Mouse (Mus musculus): ENCODE measurements at regions not wholly inside any gene's neighbourhood (a gene's known extent, or its start where the extent isn't known, plus 50 kb on each side); places are given as distances from the start of the nearest gene placed in this dataset.

DNA sequence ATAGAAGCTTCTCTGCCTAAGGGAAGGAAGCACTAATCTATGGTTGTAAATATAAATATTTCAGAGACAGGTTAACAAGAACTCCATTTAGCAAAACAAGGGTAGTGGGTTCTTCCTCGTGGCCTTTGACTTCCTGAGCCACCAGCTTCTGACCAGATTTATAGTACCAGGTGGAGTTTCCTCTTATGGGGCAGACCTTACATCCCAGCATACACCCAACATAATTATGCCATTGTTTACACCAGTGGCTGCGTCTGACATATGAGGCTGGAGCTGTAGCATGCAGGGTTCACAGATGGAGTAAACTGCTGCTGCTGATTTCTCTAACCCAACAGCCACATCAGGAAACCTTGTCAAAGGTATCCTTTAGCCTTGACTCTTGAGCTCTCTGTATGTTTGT lies 75.5 kb downstream of the Trib2 start:
- DNase-seq (ENCODE audit: low read depth, low spot score), result no peak
- no peak overlapping the region for H3K9ac ChIP-seq (ENCODE audit: insufficient read depth, low read depth, low read length, poor library complexity, severe bottlenecking)
- no peaks in the 10 kb centered on the region for H3K36me3 ChIP-seq (ENCODE audit: control insufficient read depth, insufficient read depth, low read length, poor library complexity, severe bottlenecking)
- H3K4me1 ChIP-seq (ENCODE audit: control insufficient read depth in 2 of 2, insufficient read depth in 2 of 2, low read length in 2 of 2, poor library complexity in 1 of 2), result no peaks in the 10 kb centered on the region
- no peaks in the 10 kb centered on the region for H3K9me3 ChIP-seq (ENCODE audit: control insufficient read depth, insufficient read depth, low read depth, low read length)
- in situ Hi-C loops (cut with MboI; ENCODE audit: low sequenced_read_pairs in 2 of 2, unreplicated experiment in 2 of 2), result no loop called here
- no peak for TF ChIP-seq ZNF384 (IDR thresholded peaks at IDR 0.05; ENCODE audit: low read depth, low read length)
- no peak overlapping the region for H3K4me3 ChIP-seq (ENCODE audit: insufficient read depth in 1 of 2, low read depth in 1 of 2, low read length in 2 of 2, poor library complexity in 1 of 2, severe bottlenecking in 1 of 2)
- no peak overlapping the region for H3K27ac ChIP-seq (ENCODE audit: insufficient read depth, low read depth, low read length, poor library complexity, severe bottlenecking)

DNA sequence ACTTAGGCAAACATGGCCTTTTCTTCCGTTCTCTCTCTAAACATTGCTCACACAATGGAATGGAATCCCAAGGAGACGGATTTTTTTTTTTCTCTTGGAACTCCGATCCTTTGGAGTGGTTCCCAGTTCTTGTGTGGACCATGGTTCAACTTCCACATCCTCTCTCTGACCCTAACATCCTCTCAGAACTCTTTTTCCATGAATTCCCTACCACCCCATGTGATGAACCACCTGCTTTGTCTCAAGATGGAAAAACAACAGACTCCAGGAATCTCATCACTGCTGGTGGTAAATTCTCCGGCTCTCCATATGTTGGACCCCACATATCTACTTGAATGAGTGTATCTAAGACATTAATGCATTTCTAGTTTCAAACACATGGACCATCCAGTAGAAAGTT lies 77.7 kb downstream of the Trib2 start:
- no peak overlapping the region for H3K27ac ChIP-seq (ENCODE audit: insufficient read depth, low read depth, low read length, poor library complexity, severe bottlenecking)
- H3K9me3 ChIP-seq (ENCODE audit: control insufficient read depth, insufficient read depth, low read depth, low read length), result no peaks in the 10 kb centered on the region
- no peak overlapping the region for H3K9ac ChIP-seq (ENCODE audit: insufficient read depth, low read depth, low read length, poor library complexity, severe bottlenecking)
- no peaks in the 10 kb centered on the region for H3K4me1 ChIP-seq (ENCODE audit: control insufficient read depth in 2 of 2, insufficient read depth in 2 of 2, low read length in 2 of 2, poor library complexity in 1 of 2)
- no peak for DNase-seq (ENCODE audit: low read depth, low spot score)
- no peak for TF ChIP-seq MAFK (IDR thresholded peaks at IDR 0.05; ENCODE audit: insufficient read depth, low read depth, low read length)
- TF ChIP-seq ZC3H11A (IDR thresholded peaks at IDR 0.05; ENCODE audit: borderline replicate concordance, low read depth, low read length), result no peak
- no peak for TF ChIP-seq HCFC1 (IDR thresholded peaks at IDR 0.05; ENCODE audit: borderline replicate concordance, insufficient read depth, low read length)
- no peak for TF ChIP-seq CHD2 (IDR thresholded peaks at IDR 0.05; ENCODE audit: low read depth, low read length)
- TF ChIP-seq ZNF384 (IDR thresholded peaks at IDR 0.05; ENCODE audit: low read depth, low read length), result no peak
- in situ Hi-C loops (cut with MboI; ENCODE audit: low sequenced_read_pairs in 2 of 2, unreplicated experiment in 2 of 2), result no loop called here
- H3K36me3 ChIP-seq (ENCODE audit: control insufficient read depth, insufficient read depth, low read length, poor library complexity, severe bottlenecking), result no peaks in the 10 kb centered on the region
- no peak overlapping the region for H3K4me3 ChIP-seq (ENCODE audit: insufficient read depth in 1 of 2, low read depth in 1 of 2, low read length in 2 of 2, poor library complexity in 1 of 2, severe bottlenecking in 1 of 2)

DNA sequence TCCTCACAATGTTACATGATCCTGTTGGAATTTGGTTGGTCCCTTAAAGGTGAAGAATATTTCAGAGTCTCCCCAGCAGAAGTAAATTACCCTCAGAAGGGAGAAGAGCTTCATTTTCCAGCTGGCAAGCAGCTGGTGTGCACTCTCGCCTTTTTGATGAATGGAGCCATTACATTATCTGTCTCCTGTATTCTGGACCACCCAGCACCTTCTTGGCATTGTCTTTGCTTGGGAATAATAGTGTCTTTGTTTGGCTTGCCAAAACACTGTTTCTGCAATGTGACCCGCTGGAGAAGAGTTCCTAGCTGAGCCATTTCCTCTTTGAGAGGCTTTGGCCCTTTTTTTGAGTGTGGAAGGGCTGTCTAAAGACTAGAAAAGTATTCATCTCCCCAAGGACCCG lies 85.5 kb downstream of the Trib2 start:
- no peak for DNase-seq (ENCODE audit: low read depth, low spot score)
- TF ChIP-seq MAFK (IDR thresholded peaks at IDR 0.05; ENCODE audit: insufficient read depth, low read depth, low read length), result no peak
- TF ChIP-seq ZC3H11A (IDR thresholded peaks at IDR 0.05; ENCODE audit: borderline replicate concordance, low read depth, low read length), result no peak
- TF ChIP-seq HCFC1 (IDR thresholded peaks at IDR 0.05; ENCODE audit: borderline replicate concordance, insufficient read depth, low read length), result no peak
- TF ChIP-seq ZNF384 (IDR thresholded peaks at IDR 0.05; ENCODE audit: low read depth, low read length), result no peak
- TF ChIP-seq CHD2 (IDR thresholded peaks at IDR 0.05; ENCODE audit: low read depth, low read length), result no peak
- Histone ChIP-seq H3K9me3 (ENCODE audit: control insufficient read depth, insufficient read depth, low read depth, low read length) (no peaks in the 10 kb centered on the region), H3K27ac (ENCODE audit: insufficient read depth, low read depth, low read length, poor library complexity, severe bottlenecking) (no peak overlapping the region), H3K9ac (ENCODE audit: insufficient read depth, low read depth, low read length, poor library complexity, severe bottlenecking) (no peak overlapping the region), H3K4me1 (ENCODE audit: control insufficient read depth in 2 of 2, insufficient read depth in 2 of 2, low read length in 2 of 2, poor library complexity in 1 of 2) (no peaks in the 10 kb centered on the region), H3K36me3 (ENCODE audit: control insufficient read depth, insufficient read depth, low read length, poor library complexity, severe bottlenecking) (no peaks in the 10 kb centered on the region), H3K4me3 (ENCODE audit: insufficient read depth in 1 of 2, low read depth in 1 of 2, low read length in 2 of 2, poor library complexity in 1 of 2, severe bottlenecking in 1 of 2) (no peak overlapping the region)
- in situ Hi-C loops (cut with MboI; ENCODE audit: low sequenced_read_pairs in 2 of 2, unreplicated experiment in 2 of 2), result no loop called here

DNA sequence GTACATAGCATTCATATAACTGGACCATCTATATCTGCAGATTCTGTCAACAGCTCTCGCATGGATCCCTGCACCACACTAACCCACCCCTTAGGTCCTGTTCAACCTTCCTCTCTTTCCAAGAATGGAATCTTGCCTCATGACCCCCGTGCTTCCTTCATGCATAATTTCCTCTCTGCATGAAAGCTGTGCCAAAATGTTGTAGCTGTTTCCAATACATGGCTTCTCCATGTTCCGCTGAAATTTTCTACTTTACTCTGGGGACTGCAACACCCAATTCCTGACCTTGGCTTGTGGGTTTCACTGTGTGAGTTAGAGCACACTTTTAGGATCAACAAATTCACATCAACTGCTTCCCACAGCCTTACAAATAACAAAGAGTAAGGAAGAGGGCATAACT lies 87.0 kb downstream of the Trib2 start:
- H3K9ac ChIP-seq (ENCODE audit: insufficient read depth, low read depth, low read length, poor library complexity, severe bottlenecking), result no peak overlapping the region
- in situ Hi-C loops (cut with MboI; ENCODE audit: low sequenced_read_pairs in 2 of 2, unreplicated experiment in 2 of 2), result no loop called here
- H3K4me1 ChIP-seq (ENCODE audit: control insufficient read depth in 2 of 2, insufficient read depth in 2 of 2, low read length in 2 of 2, poor library complexity in 1 of 2), result no peaks in the 10 kb centered on the region
- H3K36me3 ChIP-seq (ENCODE audit: control insufficient read depth, insufficient read depth, low read length, poor library complexity, severe bottlenecking), result no peaks in the 10 kb centered on the region
- TF ChIP-seq ZNF384 (IDR thresholded peaks at IDR 0.05; ENCODE audit: low read depth, low read length) (no peak), HCFC1 (IDR thresholded peaks at IDR 0.05; ENCODE audit: borderline replicate concordance, insufficient read depth, low read length) (no peak), CHD2 (IDR thresholded peaks at IDR 0.05; ENCODE audit: low read depth, low read length) (no peak), ZC3H11A (IDR thresholded peaks at IDR 0.05; ENCODE audit: borderline replicate concordance, low read depth, low read length) (no peak), MAFK (IDR thresholded peaks at IDR 0.05; ENCODE audit: insufficient read depth, low read depth, low read length) (no peak)
- H3K27ac ChIP-seq (ENCODE audit: insufficient read depth, low read depth, low read length, poor library complexity, severe bottlenecking), result no peak overlapping the region
- DNase-seq (ENCODE audit: low read depth, low spot score), result no peak
- H3K9me3 ChIP-seq (ENCODE audit: control insufficient read depth, insufficient read depth, low read depth, low read length), result no peaks in the 10 kb centered on the region
- no peak overlapping the region for H3K4me3 ChIP-seq (ENCODE audit: insufficient read depth in 1 of 2, low read depth in 1 of 2, low read length in 2 of 2, poor library complexity in 1 of 2, severe bottlenecking in 1 of 2)

- no peak overlapping the region for H3K27ac ChIP-seq (ENCODE audit: insufficient read depth, low read depth, low read length, poor library complexity, severe bottlenecking)
- no peaks in the 10 kb centered on the region for H3K36me3 ChIP-seq (ENCODE audit: control insufficient read depth, insufficient read depth, low read length, poor library complexity, severe bottlenecking)
- no peak for DNase-seq (ENCODE audit: low read depth, low spot score)
- no peak overlapping the region for H3K4me3 ChIP-seq (ENCODE audit: insufficient read depth in 1 of 2, low read depth in 1 of 2, low read length in 2 of 2, poor library complexity in 1 of 2, severe bottlenecking in 1 of 2)
- H3K4me1 ChIP-seq (ENCODE audit: control insufficient read depth in 2 of 2, insufficient read depth in 2 of 2, low read length in 2 of 2, poor library complexity in 1 of 2), result no peaks in the 10 kb centered on the region
- in situ Hi-C loops (cut with MboI; ENCODE audit: low sequenced_read_pairs in 2 of 2, unreplicated experiment in 2 of 2), result no loop called here
- H3K9ac ChIP-seq (ENCODE audit: insufficient read depth, low read depth, low read length, poor library complexity, severe bottlenecking), result no peak overlapping the region
- no peaks in the 10 kb centered on the region for H3K9me3 ChIP-seq (ENCODE audit: control insufficient read depth, insufficient read depth, low read depth, low read length)
- no peak for TF ChIP-seq CHD2 (IDR thresholded peaks at IDR 0.05; ENCODE audit: low read depth, low read length)
- TF ChIP-seq HCFC1 (IDR thresholded peaks at IDR 0.05; ENCODE audit: borderline replicate concordance, insufficient read depth, low read length), result no peak
- no peak for TF ChIP-seq MAFK (IDR thresholded peaks at IDR 0.05; ENCODE audit: insufficient read depth, low read depth, low read length)
- TF ChIP-seq ZC3H11A (IDR thresholded peaks at IDR 0.05; ENCODE audit: borderline replicate concordance, low read depth, low read length), result no peak
- no peak for TF ChIP-seq ZNF384 (IDR thresholded peaks at IDR 0.05; ENCODE audit: low read depth, low read length)
Observed at GRCm38 (mm10) chr12:15723529-15723928, 93.2 kb downstream of the Trib2 start.
